Mouse (Mus musculus) liver, embryonic 14.5 days (tissue): ENCODE results near the gene Obscn.

Source experiments
- CTCF ChIP-seq: IDR thresholded peaks from 2 replicates; pipeline ENCODE4 v1.5.1; 2016; ENCODE audit warnings: antibody characterized with exemption, low read depth, control low read depth
- EP300 ChIP-seq: IDR thresholded peaks from 2 replicates; pipeline ENCODE4 v1.6.1; 2016; ENCODE audit warnings: antibody characterized with exemption, low read depth

GRCm38 (mm10) chr11:59161398-59161797 is 25.2 kb upstream of the Obscn start:
- no peak for TF ChIP-seq EP300
- TF ChIP-seq CTCF: no peak
